Mouse (Mus musculus) liver, embryonic 15.5 days (tissue): ENCODE results near the gene Tdrkh. TPM values are rescaled to one million over a fixed set of nuclear protein-coding genes. Genes with fewer than 3 reads are reported as not detected.

Experiments
- ATAC-seq: fragments of 200-750 bp; cut with Nextera tagmentation; 2 replicates; pipeline ENCODE4 v1.8.0; 2017; ENCODE audit warnings: moderate number of reproducible peaks, mild to moderate bottlenecking, moderate library complexity; ENCODE audit not compliant: insufficient read depth
- H3K27ac ChIP-seq: fragments of 300-500 bp; sonication (generic); replicated peaks from 2 replicates; pipeline ENCODE4 v1.5.1; 2015; ENCODE audit warnings: mild to moderate bottlenecking, inconsistent platforms
- H3K27me3 ChIP-seq: fragments of 300-500 bp; sonication (generic); 2 replicates; pipeline ENCODE4 v1.6.1; 2015; ENCODE audit warnings: mild to moderate bottlenecking, inconsistent platforms
- H3K36me3 ChIP-seq: fragments of 300-500 bp; sonication (generic); replicated peaks from 2 replicates; pipeline ENCODE4 v1.6.1; 2015; ENCODE audit warnings: moderate library complexity, mild to moderate bottlenecking, inconsistent platforms
- H3K4me1 ChIP-seq: fragments of 300-500 bp; sonication (generic); replicated peaks from 2 replicates; pipeline ENCODE4 v1.6.1; 2015; ENCODE audit warnings: inconsistent platforms
- H3K4me2 ChIP-seq: fragments of 300-500 bp; sonication (generic); 2 replicates; pipeline ENCODE4 v1.6.1; 2015; ENCODE audit warnings: moderate library complexity, mild to moderate bottlenecking, inconsistent platforms
- H3K4me3 ChIP-seq: fragments of 300-500 bp; sonication (generic); replicated peaks from 2 replicates; pipeline ENCODE4 v1.5.1; 2015; ENCODE audit warnings: mild to moderate bottlenecking, inconsistent platforms
- H3K9ac ChIP-seq: fragments of 300-500 bp; sonication (generic); 2 replicates; pipeline ENCODE4 v1.6.1; 2015; ENCODE audit warnings: moderate library complexity, mild to moderate bottlenecking, inconsistent platforms
- H3K9me3 ChIP-seq: fragments of 300-500 bp; sonication (generic); replicated peaks from 2 replicates; pipeline ENCODE4 v1.6.1; 2016; ENCODE audit warnings: inconsistent platforms
- WGBS: fragments of 180-500 bp; shearing (Covaris S2); methylation state at CpG from one replicate; pipeline ENCODE4 v1.1.7; 2015; ENCODE audit warnings: mixed read lengths; ENCODE audit not compliant: insufficient replicate concordance; 5-methylcytosine and 5-hydroxymethylcytosine counted together
- polyA plus RNA-seq: library from polyadenylated mRNA; unstranded; fragments of >200 nt; fragmentation: Nextera tagmentation; extraction: Ambion mirVana; gene quantifications from 2 replicates; pipeline ENCODE4 v1.2.1, GENCODE M21; 2015

Tdrkh gene
- polyA plus RNA-seq, 1 experiment from 2014 or later: 9.9 TPM

- Histone ChIP-seq H3K36me3 (no peaks in the 10 kb centered on the region), H3K4me3 (no peak overlapping the region), H3K4me1 (no peaks in the 10 kb centered on the region), H3K27ac (no peak overlapping the region), H3K27me3 (peaks cover 40% of the 10 kb centered on the region), H3K9me3 (no peaks in the 10 kb centered on the region), H3K4me2 (no peak overlapping the region), H3K9ac (no peak overlapping the region)
- no peak for ATAC-seq
- WGBS: 31% methylated on average over 7 of the region's 7 CpGs
These were observed 8.6 kb upstream of the Tdrkh start for GRCm38 (mm10) chr3:94404366-94405054.

GRCm38 (mm10) chr3:94405561-94405960 is 7.5 kb upstream of the Tdrkh start:
- no peaks in the 10 kb centered on the region for H3K36me3 ChIP-seq
- no peak overlapping the region for H3K4me3 ChIP-seq
- no peak overlapping the region for H3K4me2 ChIP-seq
- ATAC-seq: no peak
- H3K4me1 ChIP-seq: no peaks in the 10 kb centered on the region
- H3K27ac ChIP-seq: no peak overlapping the region
- peaks cover 29% of the 10 kb centered on the region for H3K27me3 ChIP-seq
- no peak overlapping the region for H3K9ac ChIP-seq
- WGBS: 47% methylated on average over 4 of the region's 4 CpGs
- H3K9me3 ChIP-seq: no peaks in the 10 kb centered on the region

DNA sequence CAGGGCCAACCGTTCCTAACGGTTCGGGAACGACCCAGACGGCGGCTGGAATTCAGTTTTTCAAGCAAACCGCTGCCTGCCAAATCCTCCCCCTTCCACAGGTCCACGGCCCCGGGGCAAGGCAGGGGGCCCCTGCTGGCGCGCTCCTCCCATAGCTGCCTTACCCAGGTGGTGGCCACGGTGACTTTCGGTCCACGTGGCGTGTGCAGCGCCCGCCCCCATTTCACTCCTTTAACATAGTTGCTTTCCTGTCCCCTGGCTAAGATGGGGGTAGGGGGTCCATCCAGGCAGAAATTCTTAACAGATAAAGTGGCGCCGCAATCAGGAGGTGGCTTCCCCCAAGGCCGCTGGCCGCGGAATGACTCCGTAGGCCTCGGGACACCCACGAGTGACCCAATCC is 543 bp upstream of the Tdrkh start:
- H3K4me3 ChIP-seq: peak overlapping the region; percentile 61
- H3K4me1 ChIP-seq: peaks cover 16% of the 10 kb centered on the region
- H3K36me3 ChIP-seq: no peaks in the 10 kb centered on the region
- peak overlapping the region; percentile 88 for H3K4me2 ChIP-seq
- H3K9ac ChIP-seq: peak overlapping the region; percentile 47
- no peaks in the 10 kb centered on the region for H3K9me3 ChIP-seq
- ATAC-seq: peak; percentile 40
- WGBS: 7% methylated on average over 25 of the region's 25 CpGs
- H3K27ac ChIP-seq: 0 out of 2 replicates have a peak overlapping the region, but pooled peaks have one; percentile 16
- peaks cover 14% of the 10 kb centered on the region; the same call in 1 of the 2 replicates for H3K27me3 ChIP-seq

GRCm38 (mm10) chr3:94430980-94431379 is 17.9 kb downstream of the Tdrkh start:
- Histone ChIP-seq H3K9me3 (no peaks in the 10 kb centered on the region), H3K4me2 (no peak overlapping the region), H3K4me1 (no peaks in the 10 kb centered on the region; the same call in 1 of the 2 replicates), H3K36me3 (no peaks in the 10 kb centered on the region), H3K27me3 (no peaks in the 10 kb centered on the region), H3K4me3 (no peak overlapping the region), H3K9ac (no peak overlapping the region), H3K27ac (no peak overlapping the region)
- WGBS: 8% methylated on average over 2 of the region's 2 CpGs
- no peak for ATAC-seq

DNA sequence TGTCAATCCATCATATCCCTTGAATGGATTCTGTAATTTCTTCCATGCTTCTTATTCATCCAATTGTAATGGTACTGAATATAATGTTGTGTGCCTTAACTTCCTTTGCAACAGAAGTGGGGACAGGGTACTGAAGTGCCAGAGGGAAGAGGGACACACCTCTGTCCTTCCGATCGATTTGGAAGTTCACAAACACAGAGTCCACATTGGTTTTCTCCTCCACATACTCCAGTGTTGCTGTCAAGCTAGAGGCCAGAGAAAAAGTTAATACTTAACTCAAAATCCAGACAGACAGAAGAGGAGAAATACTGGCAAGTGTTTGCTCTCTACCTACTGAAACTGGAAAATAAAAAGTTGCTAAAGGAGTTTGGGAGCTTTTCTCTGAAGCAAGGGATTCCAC is 21.2 kb downstream of the Tdrkh start:
- peak; percentile 52; the same call in 1 of the 2 replicates for ATAC-seq
- no peak overlapping the region for H3K4me2 ChIP-seq
- H3K4me1 ChIP-seq: no peaks in the 10 kb centered on the region; the same call in 1 of the 2 replicates
- no peaks in the 10 kb centered on the region for H3K27me3 ChIP-seq
- no peak overlapping the region for H3K4me3 ChIP-seq
- H3K27ac ChIP-seq: no peak overlapping the region
- no peak overlapping the region for H3K9ac ChIP-seq
- no peaks in the 10 kb centered on the region for H3K36me3 ChIP-seq
- WGBS: 66% methylated on average over 2 of the region's 2 CpGs
- H3K9me3 ChIP-seq: no peaks in the 10 kb centered on the region

DNA sequence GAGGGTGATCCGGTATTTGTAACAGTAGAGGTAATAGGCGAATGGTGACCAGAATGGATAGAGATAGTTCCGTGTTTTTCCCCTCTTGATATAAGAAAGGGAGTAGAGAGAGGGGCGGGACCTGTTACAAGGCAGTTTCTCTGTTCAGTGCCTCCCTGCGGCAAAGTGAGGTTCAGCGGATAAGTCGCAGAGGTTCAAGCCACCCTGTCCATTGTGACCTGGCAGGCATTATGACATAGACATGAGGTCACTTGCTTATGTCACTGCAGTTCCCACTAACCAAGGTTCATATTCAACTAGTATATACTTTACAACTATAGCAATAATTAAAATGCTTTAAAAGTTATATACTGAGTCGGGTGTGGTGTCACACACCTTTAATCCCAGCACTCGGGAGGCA is 23.3 kb downstream of the Tdrkh start:
- Histone ChIP-seq H3K9ac (no peak overlapping the region), H3K9me3 (no peaks in the 10 kb centered on the region), H3K4me3 (no peak overlapping the region), H3K4me1 (no peaks in the 10 kb centered on the region; the same call in 1 of the 2 replicates), H3K4me2 (no peak overlapping the region), H3K27ac (no peak overlapping the region), H3K36me3 (no peaks in the 10 kb centered on the region), H3K27me3 (peaks cover 7% of the 10 kb centered on the region)
- WGBS: 71% methylated on average over 9 of the region's 9 CpGs
- no peak for ATAC-seq

- Histone ChIP-seq H3K9ac (no peak overlapping the region), H3K4me2 (no peak overlapping the region), H3K27me3 (peaks cover 7% of the 10 kb centered on the region), H3K9me3 (no peaks in the 10 kb centered on the region), H3K36me3 (peaks cover 15% of the 10 kb centered on the region), H3K4me3 (no peak overlapping the region), H3K4me1 (peaks cover 14% of the 10 kb centered on the region), H3K27ac (no peak overlapping the region)
- ATAC-seq: no peak
- WGBS: 35% methylated on average over 3 of the region's 3 CpGs
These were observed 28.1 kb downstream of the Tdrkh start for GRCm38 (mm10) chr3:94441182-94441581.

DNA sequence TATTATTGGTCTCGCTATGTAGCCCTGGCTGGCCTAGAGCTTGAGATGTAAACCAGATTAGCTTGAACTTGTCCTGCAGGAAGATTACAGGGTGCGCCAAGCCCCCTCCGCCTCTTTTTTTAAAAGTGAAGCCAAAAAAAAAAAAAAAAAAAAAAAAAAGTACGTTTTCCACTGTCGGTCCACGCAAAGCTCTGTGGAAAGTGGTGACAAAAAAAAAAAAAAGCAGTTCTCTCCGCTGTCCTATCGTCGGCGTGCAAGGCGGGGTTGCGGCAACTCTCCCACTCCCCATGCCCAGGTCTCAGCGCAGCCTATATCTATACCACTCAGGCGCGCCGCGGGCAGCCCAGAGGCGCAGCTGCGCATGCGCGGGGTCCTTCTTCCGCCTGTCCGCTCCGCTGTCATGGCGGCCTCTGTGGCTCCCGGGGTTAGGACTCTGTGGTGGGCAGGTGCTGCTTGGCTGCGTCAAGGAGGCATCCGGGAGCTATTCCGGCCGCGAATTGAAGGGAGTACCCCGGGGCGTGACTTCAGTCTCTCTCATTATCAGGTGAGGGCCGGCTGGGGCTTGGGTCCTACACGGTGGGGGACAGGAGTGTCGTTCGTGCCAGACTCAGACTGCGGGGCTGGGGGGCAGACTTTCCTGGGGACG is 30.0 kb downstream of the Tdrkh start, which contains the start of gene Mrpl9:
Gene Mrpl9 (plus strand): TSS at position 368 of the 646 bp plus-strand sequence.
- H3K4me3 ChIP-seq: peak within 1 kb of the TSS; percentile 98
- peak within 1 kb of the TSS; percentile 94 for H3K9ac ChIP-seq
- peak within 1 kb of the TSS; percentile 85 for H3K4me2 ChIP-seq
- H3K27me3 ChIP-seq: peaks cover 7% of the 10 kb centered on the region
- under 1% methylated on average over 39 of the region's 39 CpGs for WGBS
- H3K4me1 ChIP-seq: peaks cover 14% of the 10 kb centered on the region
- H3K9me3 ChIP-seq: no peaks in the 10 kb centered on the region
- H3K27ac ChIP-seq: peak within 1 kb of the TSS; percentile 77
- H3K36me3 ChIP-seq: peaks cover 34% of the 10 kb centered on the region
- ATAC-seq: peak; percentile 99

DNA sequence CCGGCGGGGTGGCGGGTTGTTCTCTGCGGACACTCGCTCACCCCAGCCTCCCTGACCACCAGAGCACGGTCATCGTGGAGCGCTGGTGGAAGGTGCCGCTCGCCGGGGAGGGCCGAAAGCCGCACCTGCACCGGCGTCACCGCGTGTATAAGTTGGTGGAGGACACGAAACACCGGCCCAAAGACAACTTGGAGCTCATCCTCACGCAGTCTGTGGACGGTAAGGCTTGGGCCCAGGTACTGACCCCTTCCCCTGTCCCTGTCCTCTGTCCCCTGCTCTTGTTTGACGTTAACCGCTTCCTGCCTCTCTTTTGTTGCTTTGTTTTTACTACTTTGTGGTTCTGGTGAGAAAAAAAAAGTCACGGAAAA is 30.5 kb downstream of the Tdrkh start, which contains the start of gene Oaz3:
Gene Oaz3 (minus strand): TSS at position 319 of the 368 bp plus-strand sequence.
- ATAC-seq: peak; percentile 73
- H3K9ac ChIP-seq: peak within 1 kb of the TSS; percentile 94
- H3K4me3 ChIP-seq: peak within 1 kb of the TSS; percentile 98
- H3K9me3 ChIP-seq: no peaks in the 10 kb centered on the region
- peaks cover 14% of the 10 kb centered on the region for H3K4me1 ChIP-seq
- peaks cover 39% of the 10 kb centered on the region for H3K36me3 ChIP-seq
- peak within 1 kb of the TSS; percentile 77 for H3K27ac ChIP-seq
- 0% methylated on average over 24 of the region's 24 CpGs for WGBS
- peak within 1 kb of the TSS; percentile 85 for H3K4me2 ChIP-seq
- H3K27me3 ChIP-seq: peaks cover 7% of the 10 kb centered on the region

GRCm38 (mm10) chr3:94449377-94449776 is 36.3 kb downstream of the Tdrkh start:
- Histone ChIP-seq H3K36me3 (peaks cover 53% of the 10 kb centered on the region), H3K27me3 (no peaks in the 10 kb centered on the region), H3K27ac (no peak overlapping the region), H3K9ac (no peak overlapping the region), H3K4me3 (no peak overlapping the region), H3K4me1 (peaks cover 6% of the 10 kb centered on the region), H3K4me2 (no peak overlapping the region), H3K9me3 (no peaks in the 10 kb centered on the region)
- WGBS: 81% methylated on average over 2 of the region's 2 CpGs
- no peak for ATAC-seq

DNA sequence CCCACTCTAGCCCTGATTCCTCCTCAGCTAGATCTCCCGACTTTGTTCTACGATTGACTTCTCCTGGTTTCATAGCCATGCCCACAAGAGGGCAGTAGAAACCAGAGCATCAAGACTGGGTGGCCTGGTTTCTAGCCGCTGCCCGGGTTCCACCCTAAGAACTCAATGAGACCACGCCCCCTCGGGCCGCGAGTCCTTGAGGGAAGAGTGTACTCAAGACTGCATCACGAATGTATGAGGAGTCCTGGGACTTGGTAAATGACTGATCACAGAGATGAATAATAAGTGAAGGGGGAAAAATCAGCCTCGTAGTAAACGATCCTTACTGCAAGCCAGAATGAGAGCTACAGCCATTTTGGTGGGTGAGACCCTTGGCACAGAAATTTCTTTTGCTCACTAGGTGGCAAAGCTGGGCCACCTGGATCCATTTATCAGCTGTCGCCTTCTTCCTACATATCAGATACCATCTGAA is 43.5 kb downstream of the Tdrkh start:
- no peak overlapping the region for H3K9ac ChIP-seq
- 2% methylated on average over 12 of the region's 12 CpGs for WGBS
- peaks cover 5% of the 10 kb centered on the region for H3K4me1 ChIP-seq
- no peak overlapping the region for H3K27ac ChIP-seq
- H3K36me3 ChIP-seq: no peaks in the 10 kb centered on the region
- ATAC-seq: 0 out of 2 replicates have a peak, but pooled peaks have one; percentile 34
- H3K27me3 ChIP-seq: peaks cover 6% of the 10 kb centered on the region; the same call in 1 of the 2 replicates
- H3K4me2 ChIP-seq: peak overlapping the region; percentile 53
- no peaks in the 10 kb centered on the region for H3K9me3 ChIP-seq
- H3K4me3 ChIP-seq: peak overlapping the region; percentile 22
